Mouse (Mus musculus) small intestine, adult 2 months (tissue): Measurements from ENCODE around the gene Hsp90ab1.

ENCODE experiments used
- CTCF ChIP-seq: fragments of 200-500 bp; IDR thresholded peaks from 2 replicates; pipeline ENCODE4 v1.5.1; 2012; ENCODE audit warnings: low read depth, mild to moderate bottlenecking, control low read depth, inconsistent platforms, low read length, moderate library complexity, mixed read lengths; ENCODE audit not compliant: insufficient replicate concordance, insufficient read length; ENCODE audit errors: extremely low read depth
- POLR2A ChIP-seq: fragments of 200-500 bp; IDR thresholded peaks from 2 replicates; pipeline ENCODE4 v1.6.1; 2012; ENCODE audit warnings: low read depth, mild to moderate bottlenecking, control low read depth, inconsistent platforms, low read length, moderate library complexity

DNA sequence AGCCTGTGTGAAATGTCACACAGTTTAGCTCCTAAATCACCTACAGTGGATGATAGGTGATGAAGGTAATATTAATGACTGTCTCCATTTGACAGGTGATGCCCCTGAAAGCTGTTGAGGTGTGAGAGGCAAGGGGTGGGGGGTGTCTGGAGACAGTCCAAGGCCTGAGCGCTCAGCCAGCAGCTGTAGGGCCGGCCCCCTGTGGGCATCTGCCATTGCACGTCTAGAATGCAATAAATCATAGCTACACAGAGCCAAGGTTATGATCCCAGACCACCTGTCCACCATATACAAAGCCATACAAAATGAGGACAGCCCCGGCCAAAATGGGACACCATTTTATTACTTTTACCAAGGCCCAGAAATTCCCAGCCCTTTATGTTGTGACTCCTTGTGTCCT lies 48.1 kb downstream of the Hsp90ab1 start:
- TF ChIP-seq CTCF = no peak
- TF ChIP-seq POLR2A = no peak
